Mouse (Mus musculus) spleen, postnatal 0 days (tissue): ENCODE measurements around the gene Tmem167b. TPM values are rescaled to one million over a fixed set of nuclear protein-coding genes. Genes with fewer than 3 reads are reported as not detected.

Experiments used
- polyA plus RNA-seq: library from polyadenylated mRNA; unstranded; fragments of >200 nt; fragmentation: Nextera tagmentation; extraction: Ambion mirVana; gene quantifications from 2 replicates; pipeline ENCODE4 v1.2.1, GENCODE M21; 2015

The Tmem167b gene
- 17.0 and 19.3 TPM in 2 replicates for polyA plus RNA-seq

GRCm38 (mm10) chr3:108562133-108562730, at the start of gene Tmem167b:
Gene Tmem167b, minus strand, starts transcription at chr3:108562466.

DNA sequence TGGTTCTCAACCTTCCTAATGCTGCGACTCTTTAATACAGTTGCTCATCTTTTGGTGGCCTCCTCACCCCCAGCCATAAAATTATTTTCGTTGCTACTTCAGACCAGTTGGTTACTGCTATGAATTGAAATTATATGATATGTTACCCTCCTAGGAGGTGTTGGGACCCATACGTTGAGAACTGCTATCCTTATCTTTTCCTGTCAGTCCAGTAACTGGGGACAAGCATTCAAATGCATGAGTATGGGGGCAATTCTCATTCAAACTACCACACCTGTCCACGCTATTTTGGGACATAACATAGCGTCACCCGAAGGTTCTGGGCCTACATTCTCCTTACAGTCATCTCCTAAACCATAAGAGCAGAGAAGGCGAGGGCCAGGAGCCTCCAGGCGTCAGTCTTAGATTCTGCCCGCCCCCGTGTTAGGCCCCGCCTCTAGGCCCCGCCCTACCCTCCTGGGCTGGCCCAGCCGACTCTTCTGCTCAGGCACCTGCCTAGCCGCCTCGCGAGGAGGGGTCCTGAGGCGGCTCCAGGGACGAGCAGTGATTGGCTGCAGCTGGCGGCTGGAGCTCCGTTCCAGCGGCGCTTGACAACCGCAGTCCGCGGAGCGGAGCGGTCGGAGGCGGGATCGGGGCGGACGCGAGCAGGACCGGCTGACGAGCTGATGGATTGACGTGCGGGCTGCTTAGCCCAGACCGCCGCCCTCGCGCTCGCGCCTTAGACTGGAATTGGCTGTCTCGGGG, 28.7 kb upstream of the Tmem167b start, which contains the start of gene Wdr47:
Gene Wdr47 (plus strand): TSS at position 494 of the 744 bp plus-strand sequence.

DNA sequence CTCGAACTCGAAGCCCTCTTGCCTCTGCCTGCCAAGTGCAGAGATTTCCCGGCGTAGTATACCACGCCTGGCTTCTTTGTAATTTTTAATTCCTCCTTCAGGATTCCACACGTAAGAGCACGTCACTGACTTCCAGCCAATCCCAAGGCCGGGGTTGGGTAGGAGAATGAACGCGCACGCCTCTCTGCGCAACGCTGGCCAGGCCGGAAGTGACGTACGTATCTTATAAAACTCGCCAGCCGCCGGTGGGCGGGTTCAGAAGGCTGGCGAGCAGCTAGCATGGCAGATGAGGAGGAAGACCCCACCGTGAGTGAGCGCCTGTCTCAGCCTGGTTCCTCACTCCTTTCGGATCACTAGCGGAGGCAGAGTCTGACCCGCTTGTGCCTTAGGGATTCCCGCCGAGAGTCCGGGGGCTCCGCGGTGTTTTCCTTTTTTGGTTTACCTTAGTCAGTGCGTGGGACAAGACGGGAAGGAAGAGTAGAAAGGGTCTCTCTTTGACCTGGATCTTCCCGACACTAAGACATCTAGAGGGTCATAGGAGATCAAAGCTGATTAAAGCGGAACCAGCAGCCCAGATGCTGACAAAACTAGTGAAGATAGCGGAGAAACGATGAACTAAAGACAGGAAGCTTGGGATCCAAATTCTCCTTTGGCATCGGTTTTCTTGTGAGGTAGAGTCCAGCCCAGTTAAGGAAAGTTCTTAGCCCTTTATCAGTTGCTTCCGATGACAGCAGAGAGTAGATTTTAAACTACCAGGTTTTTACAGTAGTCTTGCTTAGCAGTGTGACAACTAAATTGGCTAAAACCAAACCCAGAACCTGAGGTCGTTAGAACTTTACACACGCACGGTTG, 9.4 kb upstream of the Tmem167b start, which contains the start of gene Taf13:
Gene Taf13 (plus strand): TSS at position 256 of the 852 bp plus-strand sequence.

GRCm38 (mm10) chr3:108536517-108537260, 25.6 kb downstream of the Tmem167b start, which contains the start of gene 5330417C22Rik:
Gene 5330417C22Rik, minus strand, starts transcription at chr3:108536536.

GRCm38 (mm10) chr3:108533951-108534350, 28.3 kb downstream of the Tmem167b start, which contains the start of gene 1700013F07Rik:
Gene 1700013F07Rik, plus strand, starts transcription at chr3:108534150.

Other genes with a start within 250 kb of the Tmem167b start
- not detected in 2 replicates for gene Mybphl, start 197.6 kb downstream of the Tmem167b start, polyA plus RNA-seq
- 17.4 and 18.8 TPM in 2 replicates for gene Psrc1, start 178.6 kb downstream of the Tmem167b start, polyA plus RNA-seq
- 0.20 and 0.57 TPM in 2 replicates for gene Celsr2, start 146.9 kb downstream of the Tmem167b start, polyA plus RNA-seq
- 71.7 and 74.3 TPM in 2 replicates for gene Sars, start 117.3 kb downstream of the Tmem167b start, polyA plus RNA-seq
- not detected in 2 replicates for gene 1700013F07Rik, start 28.3 kb downstream of the Tmem167b start, polyA plus RNA-seq
- gene 5330417C22Rik, start 25.9 kb downstream of the Tmem167b start, polyA plus RNA-seq, result 0.33 and 0.75 TPM in 2 replicates
- 15.7 and 17.6 TPM in 2 replicates for gene Taf13, start 9.2 kb upstream of the Tmem167b start, polyA plus RNA-seq
- 2.7 and 3.5 TPM in 2 replicates for gene Wdr47, start 28.8 kb upstream of the Tmem167b start, polyA plus RNA-seq
- 52.5 and 52.8 TPM in 2 replicates for gene Clcc1, start 91.4 kb upstream of the Tmem167b start, polyA plus RNA-seq
- gene Gpsm2, start 159.8 kb upstream of the Tmem167b start, polyA plus RNA-seq, result 42.9 and 47.5 TPM in 2 replicates
- 0.40 and 0.59 TPM in 2 replicates for gene Aknad1, start 177.2 kb upstream of the Tmem167b start, polyA plus RNA-seq